Mouse (Mus musculus) WW6 (cell line): ENCODE data around the gene Tshz2.

Source experiments
- DNase-seq: peaks from one replicate; pipeline ENCODE4 v3.0.0-alpha.2; 2013; ENCODE audit warnings: low read depth, low spot score

Gene Tshz2

GRCm38 (mm10) chr2:170043290-170043689, 410.5 kb downstream of the Tshz2 start:
- no peak for DNase-seq

DNA sequence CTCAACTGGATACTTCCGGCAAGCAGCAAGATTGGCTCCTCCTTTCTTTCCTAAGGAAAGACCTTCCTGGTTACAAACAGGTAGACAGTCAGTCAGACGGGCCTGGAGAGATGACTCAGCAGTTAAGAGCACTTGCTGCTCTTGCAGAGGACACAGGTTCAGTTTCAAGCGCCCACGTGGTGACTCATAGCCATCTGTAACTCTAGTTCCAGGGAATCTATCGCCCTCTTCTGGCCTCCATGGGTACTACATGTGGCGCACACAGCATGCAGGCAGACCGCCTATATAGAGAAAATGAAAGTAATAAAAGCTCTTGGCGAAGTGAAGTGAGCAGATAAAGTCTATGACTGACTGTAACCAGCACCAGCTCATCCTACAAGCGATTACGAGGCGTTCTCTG, 413.1 kb downstream of the Tshz2 start:
- peak; percentile 80 for DNase-seq

- DNase-seq = no peak
Observed at GRCm38 (mm10) chr2:170046371-170047145, 413.7 kb downstream of the Tshz2 start.

GRCm38 (mm10) chr2:170048831-170049230, 416.0 kb downstream of the Tshz2 start:
- no peak for DNase-seq

GRCm38 (mm10) chr2:170050651-170051050, 417.8 kb downstream of the Tshz2 start:
- no peak for DNase-seq

- no peak for DNase-seq
Observed at GRCm38 (mm10) chr2:170051441-170051840, 418.6 kb downstream of the Tshz2 start.

GRCm38 (mm10) chr2:170054943-170055342, 422.1 kb downstream of the Tshz2 start:
- DNase-seq = no peak

DNA sequence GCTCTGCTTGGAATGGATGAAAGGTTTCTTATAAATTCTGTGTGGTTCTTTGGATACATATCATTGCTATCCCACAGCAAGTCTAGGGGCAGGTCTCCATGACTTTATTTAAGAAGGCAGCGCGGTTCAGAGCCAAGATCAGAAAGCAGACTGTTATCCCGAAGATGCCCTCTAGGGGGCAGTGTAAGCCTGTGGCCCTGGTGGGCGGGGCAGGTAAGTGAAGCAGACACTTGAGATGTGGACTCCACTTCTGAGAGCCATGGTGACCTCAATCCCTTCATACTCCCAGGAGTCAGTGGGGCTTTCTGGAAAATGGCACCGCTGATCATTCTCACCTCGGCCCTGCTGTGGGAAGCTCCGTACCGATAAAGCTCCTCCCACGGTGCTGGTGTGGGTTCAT, 422.6 kb downstream of the Tshz2 start:
- DNase-seq = peak; percentile 67

DNA sequence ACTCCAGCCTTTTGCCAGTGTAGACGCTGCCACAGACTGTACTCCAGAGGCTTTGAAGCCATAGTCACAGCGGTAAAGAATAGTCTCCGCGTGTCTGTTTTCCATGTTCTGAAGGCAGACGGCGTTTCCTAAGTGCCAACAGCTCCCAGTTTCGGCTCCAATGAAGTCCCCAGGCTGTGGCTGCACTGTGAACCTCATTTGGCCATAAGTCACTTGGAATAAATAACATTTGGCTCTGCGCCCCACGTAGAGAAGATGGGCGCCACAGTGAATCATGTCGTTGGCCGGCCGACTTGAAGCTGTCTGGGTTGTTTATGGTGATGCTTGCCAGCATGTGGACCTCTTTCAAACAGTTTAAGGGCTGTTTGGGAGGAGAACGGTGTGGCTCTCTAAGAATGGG, 426.0 kb downstream of the Tshz2 start:
- DNase-seq = no peak

- DNase-seq = no peak
Observed at GRCm38 (mm10) chr2:170060066-170060465, 427.3 kb downstream of the Tshz2 start.

- no peak for DNase-seq
Observed at GRCm38 (mm10) chr2:170062378-170062777, 429.6 kb downstream of the Tshz2 start.

DNA sequence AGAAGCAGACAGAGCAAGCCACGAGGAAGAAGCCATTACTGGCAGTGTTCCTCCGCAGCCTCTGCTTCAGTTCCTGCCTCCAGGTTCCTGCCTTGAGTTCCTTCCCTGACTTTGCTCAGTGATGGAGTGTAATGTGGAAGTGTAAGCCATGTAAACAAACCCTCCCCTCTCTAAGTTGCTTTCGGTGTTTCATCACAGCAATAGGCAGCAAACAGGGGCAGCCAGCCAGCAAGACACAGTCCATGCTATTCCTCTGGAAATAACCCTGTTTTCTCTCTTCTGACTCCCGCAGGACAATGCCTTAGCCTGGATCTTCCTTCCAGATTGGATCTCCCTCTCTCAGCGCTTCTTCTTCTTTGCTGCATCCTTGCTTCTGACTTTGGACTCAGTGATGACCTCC, 437.2 kb downstream of the Tshz2 start:
- DNase-seq = no peak

DNA sequence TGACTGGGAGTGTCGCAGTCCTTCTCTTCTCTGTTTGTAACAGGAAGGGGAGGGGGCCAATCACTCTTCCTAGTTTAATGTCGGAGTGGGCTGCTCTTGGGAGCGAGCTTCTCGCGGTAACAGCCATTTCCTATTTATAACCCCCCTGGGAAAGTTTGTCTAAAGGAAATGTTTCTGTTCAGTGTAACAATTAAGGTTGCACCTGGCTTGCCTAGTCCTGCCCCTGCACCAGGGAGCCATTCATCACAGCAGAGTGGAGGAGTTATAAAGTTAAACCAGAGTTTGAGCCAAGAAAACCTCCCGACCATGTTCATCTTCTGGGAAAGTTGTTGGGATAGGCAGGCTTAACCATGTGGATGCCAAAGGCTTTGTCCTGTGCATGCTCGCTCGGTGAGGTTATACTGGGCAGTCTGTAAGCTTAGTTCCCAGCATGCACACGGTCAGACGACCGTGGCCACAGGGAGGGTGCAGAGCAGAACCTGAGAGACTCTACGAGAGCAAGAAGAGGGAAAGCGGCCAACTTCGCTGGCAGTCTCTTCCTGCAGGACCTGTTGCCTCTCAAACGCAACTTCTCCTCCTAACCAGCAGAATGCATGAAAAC, 437.9 kb downstream of the Tshz2 start:
- no peak for DNase-seq

GRCm38 (mm10) chr2:170076941-170077490, 444.2 kb downstream of the Tshz2 start:
- no peak for DNase-seq

GRCm38 (mm10) chr2:170078041-170078440, 445.2 kb downstream of the Tshz2 start:
- DNase-seq = no peak

GRCm38 (mm10) chr2:170078442-170079017, 445.7 kb downstream of the Tshz2 start:
- DNase-seq = peak; percentile 75

DNA sequence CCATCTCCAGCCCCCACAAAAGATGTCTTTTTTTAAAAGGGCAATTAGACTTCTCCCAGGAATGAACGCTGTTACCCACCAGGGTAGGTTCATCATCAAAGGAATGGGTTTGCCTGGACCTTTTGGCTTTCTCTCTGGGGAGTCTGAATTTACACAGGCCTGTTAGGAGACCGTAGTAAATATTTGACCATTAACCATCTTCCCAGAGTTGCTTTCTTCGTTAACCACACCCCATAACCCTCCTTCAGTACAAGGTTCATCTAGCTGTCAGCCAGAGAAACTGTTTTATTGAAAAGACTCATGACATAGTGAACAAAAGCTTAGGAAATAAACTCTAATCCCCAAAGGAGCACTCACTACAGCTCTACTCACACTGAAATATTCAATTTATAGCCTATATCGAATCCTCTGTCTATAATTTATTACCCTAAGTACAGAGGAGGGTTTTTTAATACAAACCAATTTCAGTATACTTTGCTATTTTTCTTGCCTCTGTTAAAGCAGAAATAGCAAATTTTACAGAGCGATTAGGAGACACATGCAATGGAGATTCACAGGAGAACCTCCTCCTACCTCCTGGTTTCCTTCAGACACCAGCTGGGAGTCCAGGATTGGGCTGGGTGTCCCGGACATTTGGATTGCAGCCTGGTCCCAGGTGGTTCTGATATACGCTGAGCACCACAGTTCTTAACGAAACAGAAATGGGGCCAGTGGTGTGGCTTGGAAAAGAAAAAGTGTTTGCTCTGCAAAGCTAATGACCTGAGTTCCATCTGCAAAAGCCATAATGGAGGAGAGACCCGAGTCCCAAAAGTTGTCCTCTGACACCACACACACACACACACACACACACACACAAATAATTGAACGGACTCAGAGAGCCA, 459.0 kb downstream of the Tshz2 start:
- DNase-seq = no peak

- no peak for DNase-seq
Observed at GRCm38 (mm10) chr2:170094220-170094619, 461.4 kb downstream of the Tshz2 start.

DNA sequence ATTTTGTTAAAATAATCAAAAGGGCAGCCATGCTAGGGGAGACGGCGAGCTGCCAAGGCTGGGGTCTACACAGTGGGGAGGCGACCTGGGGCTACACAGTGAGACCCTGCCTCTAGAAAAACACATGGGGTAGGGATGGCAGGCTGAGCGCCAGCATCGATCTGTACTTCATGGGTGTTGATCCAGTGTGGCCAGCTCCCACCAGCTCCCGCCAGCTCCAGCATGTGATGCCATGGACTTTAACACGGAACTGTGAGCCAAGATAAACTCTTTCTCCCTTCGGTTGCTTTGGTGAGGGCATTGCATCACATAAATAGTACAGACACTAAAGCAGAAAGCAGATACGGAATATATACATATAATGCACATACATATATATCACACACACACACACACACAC, 462.1 kb downstream of the Tshz2 start:
- no peak for DNase-seq

DNA sequence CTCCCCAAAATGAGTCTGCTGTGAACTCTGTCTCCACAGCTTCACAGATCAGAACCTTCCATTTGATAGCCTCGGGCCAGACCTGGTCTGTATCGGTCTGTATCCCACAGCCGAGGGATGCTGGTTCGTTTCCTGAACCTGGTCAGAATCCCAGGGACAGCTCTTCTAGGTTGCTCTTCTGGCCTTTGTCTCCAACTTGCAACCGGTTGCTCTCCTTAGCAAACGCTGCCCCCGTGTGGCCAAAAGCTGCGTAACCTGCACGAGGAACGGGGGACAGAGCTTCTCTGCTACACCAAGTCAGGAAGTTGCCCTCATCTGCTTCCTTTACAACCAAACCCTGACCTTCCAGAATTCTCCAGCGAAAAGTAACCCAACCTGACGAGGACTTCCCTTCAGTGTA, 468.3 kb downstream of the Tshz2 start:
- DNase-seq = peak; percentile 71

- no peak for DNase-seq
Observed at GRCm38 (mm10) chr2:170101932-170102331, 469.1 kb downstream of the Tshz2 start.

DNA sequence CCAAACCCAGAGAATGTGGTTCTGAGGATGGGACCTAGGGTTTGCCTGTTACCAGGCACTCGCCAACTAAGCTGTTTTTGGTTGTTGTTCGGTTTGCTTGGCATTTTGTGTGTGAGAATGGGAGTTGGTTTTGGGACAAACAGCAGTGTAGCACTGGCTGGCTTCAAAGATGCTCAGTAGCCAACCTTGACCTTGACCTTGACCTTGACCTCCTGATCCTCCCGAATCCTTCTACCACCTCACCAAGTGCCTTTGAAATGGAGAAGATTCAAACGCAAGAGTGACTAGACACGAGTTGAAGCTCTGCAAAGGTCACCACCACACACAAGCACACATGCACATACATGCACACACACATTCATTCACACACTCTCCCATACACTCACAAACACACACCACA, 470.5 kb downstream of the Tshz2 start:
- no peak for DNase-seq
